Mouse (Mus musculus) left cerebral cortex, adult 18-20 months (tissue): Measurements from ENCODE around the gene Cpeb2. TPM values are rescaled to one million over a fixed set of nuclear protein-coding genes. Genes with fewer than 3 reads are reported as not detected.
A peak's percentile ranks its signal among the peaks of the same experiment; 100 is the strongest.

Source experiments
- DNase-seq, 2 experiments: peaks; one replicate each; pipeline ENCODE4 v3.0.0; 2021 to 2022; ENCODE audit warnings: low spot score in 2 of 2, mixed read lengths in 1 of 2
- total RNA-seq, 2 experiments: library from RNA; stranded (reverse); gene quantifications; 2 replicates each; pipeline ENCODE4 v1.2.3; 2021

The Cpeb2 gene
- total RNA-seq, 2 experiments from 2014 or later: 52.6 to 54.8 TPM

- DNase-seq: no peak
Measured at GRCm38 (mm10) chr5:43305449-43305848, 72.5 kb downstream of the Cpeb2 start.

DNA sequence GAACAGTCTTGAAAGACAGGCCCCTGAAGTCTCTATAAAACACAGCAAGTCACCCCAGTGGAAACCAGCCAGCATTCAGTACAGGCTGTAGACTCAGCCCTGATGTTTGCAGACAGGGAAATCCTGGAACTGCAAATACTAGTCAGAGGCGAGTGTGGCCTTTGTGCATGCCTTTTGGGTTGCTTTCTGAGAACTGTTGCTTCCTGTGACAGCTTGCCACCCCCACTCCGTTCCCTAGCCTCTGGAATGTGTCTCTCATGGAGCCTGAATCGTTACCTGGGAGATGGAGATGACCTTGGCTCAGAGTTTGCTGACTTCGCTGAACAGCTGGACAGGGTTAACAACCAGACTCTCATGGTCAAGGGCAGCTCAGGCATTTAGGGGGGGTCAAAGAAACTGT is 77.0 kb downstream of the Cpeb2 start:
- no peak for DNase-seq

GRCm38 (mm10) chr5:43324311-43324862 is 91.4 kb downstream of the Cpeb2 start:
- no peak for DNase-seq

DNA sequence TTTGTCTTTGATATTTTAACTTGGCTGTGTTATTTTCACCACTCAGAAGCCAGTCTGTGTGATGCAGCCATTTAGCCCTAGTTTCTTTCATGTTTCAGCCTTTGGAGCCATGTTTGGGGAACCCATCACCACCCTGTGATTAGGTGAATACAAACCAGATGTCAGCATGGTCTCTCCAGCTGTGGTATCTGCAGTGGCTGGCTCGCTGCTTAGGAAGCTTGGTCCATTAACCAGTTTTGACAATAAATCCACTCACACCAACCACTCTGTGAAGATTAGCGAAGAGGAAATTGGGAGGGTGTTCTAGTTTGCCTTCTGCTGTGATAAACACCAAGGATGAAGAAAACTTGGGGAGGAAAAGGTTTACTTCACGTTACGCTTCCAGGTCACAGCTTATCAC is 92.6 kb downstream of the Cpeb2 start:
- DNase-seq: no peak

DNA sequence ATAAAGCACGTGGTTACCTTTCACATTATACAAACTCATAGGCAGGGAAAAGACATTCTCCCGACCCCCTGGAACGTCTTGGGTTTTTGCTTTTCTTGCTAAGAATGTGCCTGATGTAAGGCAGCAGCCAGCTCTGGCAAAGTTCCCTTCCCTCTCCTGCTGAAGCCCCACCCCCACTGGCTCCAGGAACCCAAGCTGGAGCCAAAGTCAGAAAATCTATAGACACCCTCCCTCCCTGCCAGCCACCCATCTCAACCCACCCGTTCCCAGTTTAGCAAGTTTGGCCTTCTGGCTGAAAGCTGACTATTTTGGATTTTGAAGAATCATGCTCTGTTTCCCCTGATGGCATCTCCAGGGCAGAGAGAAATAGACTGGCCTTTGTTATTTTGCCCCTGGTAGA is 95.6 kb downstream of the Cpeb2 start:
- peak; percentile 29 to 55 for DNase-seq

GRCm38 (mm10) chr5:43330260-43330659 is 97.3 kb downstream of the Cpeb2 start:
- no peak for DNase-seq

- DNase-seq: no peak
Measured at GRCm38 (mm10) chr5:43334469-43334868, 101.5 kb downstream of the Cpeb2 start.

DNA sequence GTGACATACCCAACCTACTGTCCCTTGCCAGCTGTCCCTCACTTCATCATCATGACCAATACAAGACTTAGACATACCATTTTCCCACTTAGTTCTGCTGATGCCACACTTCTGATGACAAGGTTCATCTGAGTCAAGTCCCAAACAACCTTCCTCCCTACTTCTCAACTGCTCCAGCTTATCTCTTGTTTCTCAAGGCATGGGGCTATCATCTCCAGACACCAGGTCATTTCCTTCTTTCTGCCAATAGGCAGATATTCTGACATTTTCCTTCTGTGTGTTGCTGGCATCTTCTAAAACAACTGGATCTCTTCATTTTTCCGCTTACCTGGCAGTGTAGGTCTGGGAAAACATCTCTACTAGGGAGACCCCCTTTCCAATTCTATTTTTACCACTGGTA is 104.2 kb downstream of the Cpeb2 start:
- no peak for DNase-seq

DNA sequence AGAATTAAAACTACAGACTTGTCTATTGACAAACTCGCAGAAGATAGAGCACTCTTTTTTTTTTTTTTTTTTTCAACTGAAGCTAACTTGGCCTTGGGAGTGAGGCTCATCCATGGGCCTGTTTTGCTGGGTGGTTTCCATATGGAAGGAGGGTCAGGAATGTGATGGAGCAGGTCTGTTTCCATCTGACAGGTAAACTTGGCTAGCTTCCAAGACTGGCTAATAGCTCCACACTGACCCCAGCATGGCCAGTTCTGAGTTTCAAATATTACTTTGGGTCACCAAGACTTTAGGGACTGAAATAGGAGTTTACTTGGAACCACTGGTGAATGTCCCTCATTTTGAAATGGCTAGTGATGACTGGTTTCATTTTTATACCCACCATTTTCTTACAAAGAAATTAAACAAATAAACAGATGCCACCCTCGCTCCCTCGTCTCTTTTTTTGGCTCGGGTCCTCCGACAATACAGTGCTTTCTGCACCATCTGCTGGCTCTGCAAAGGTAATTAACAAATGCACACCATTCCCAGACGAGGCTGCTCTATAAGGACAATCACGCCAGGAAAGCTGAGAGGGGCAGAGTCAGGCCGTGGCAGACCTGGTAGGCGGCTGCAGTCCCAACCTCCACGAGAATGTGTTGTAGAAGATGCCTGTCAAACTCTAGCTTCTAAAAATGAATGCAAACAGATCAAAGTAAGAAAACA is 106.0 kb downstream of the Cpeb2 start:
- no peak for DNase-seq
